Mouse (Mus musculus): Measurements from ENCODE around the gene Gm36864.

DNA sequence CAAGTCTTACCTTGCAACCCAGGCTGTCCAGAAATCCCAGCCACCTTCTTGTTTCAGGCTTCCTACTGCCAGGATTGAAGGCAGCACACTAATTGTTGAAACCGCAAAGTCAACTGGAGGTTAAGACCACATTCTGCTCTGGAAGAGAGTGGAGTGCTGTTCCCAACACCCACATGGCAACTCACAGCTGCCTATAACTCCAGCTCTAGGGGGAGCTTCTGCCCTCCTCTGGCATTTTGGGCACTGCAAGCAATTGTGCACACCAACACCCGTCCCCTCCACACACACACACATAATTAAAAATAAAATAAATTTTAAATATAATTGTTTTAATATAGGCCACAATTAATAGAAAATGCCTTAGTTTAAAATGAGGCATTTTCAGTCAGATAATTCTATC, 5.2 kb downstream of the Gm36864 start:
- TF ChIP-seq CTCF (conservative IDR thresholded peaks at IDR 0.05 in 1 of 2, IDR thresholded peaks at IDR 0.05 in 1 of 2; ENCODE audit: low read depth in 2 of 2, low read length in 2 of 2) = peak in 1 of 2 experiments; percentile 31; a peak in 1 of 4 replicates
- no peak for TF ChIP-seq E2F4 (IDR thresholded peaks at IDR 0.05; ENCODE audit: insufficient replicate concordance, low read depth, low read length)
